Mouse (Mus musculus): ENCODE measurements around the gene Mast3. TPM values are rescaled to one million over a fixed set of nuclear protein-coding genes. Genes with fewer than 3 reads are reported as not detected.
A peak's percentile ranks its signal among the peaks of the same experiment; 100 is the strongest.

The Mast3 gene
- polyA plus RNA-seq, 1 experiment from 2014 or later = 13.5 TPM

DNA sequence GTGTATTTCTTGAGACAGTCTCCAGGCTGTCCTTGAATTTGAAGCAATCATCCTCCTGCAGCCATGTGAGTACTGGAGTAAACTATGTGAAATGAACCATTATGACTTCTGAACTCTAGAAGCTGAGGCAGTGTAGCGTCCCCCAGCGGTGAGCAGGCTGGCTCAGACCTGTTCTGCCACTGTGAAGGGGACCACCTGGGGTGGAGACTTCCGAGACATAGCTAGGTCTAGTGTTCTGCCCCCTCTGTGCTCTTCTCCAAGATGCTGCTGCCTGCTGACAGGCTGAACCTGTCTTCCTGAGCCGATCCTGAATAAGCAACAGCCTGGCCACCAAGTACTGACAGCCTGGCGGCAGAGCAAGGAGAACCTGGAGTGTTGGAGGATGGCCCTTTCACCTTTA lies 40.3 kb upstream of the Mast3 start:
- Histone ChIP-seq H3K9me3 (ENCODE audit: control insufficient read depth, low read length) (no peaks in the 10 kb centered on the region), H3K36me3 (ENCODE audit: control insufficient read depth, insufficient read depth, low read length) (no peaks in the 10 kb centered on the region), H3K4me3 (ENCODE audit: low read depth, low read length) (no peak overlapping the region), H3K4me1 (ENCODE audit: control insufficient read depth, insufficient read depth, low read length) (no peaks in the 10 kb centered on the region), H3K27me3 (replicated peaks; ENCODE audit: control insufficient read depth, insufficient read depth, low read length) (no peaks in the 10 kb centered on the region), H3K4me2 (ENCODE audit: low read depth, low read length) (no peak overlapping the region), H3K9ac (ENCODE audit: low read depth, low read length) (no peak overlapping the region), H3K27ac (replicated peaks; ENCODE audit: low read depth, low read length) (no peak overlapping the region)
- no peak for DNase-seq (ENCODE audit: low spot score)
- ATAC-seq (ENCODE audit: low read depth) = no peak
- 39% methylated on average over 5 of the region's 5 CpGs for WGBS

DNA sequence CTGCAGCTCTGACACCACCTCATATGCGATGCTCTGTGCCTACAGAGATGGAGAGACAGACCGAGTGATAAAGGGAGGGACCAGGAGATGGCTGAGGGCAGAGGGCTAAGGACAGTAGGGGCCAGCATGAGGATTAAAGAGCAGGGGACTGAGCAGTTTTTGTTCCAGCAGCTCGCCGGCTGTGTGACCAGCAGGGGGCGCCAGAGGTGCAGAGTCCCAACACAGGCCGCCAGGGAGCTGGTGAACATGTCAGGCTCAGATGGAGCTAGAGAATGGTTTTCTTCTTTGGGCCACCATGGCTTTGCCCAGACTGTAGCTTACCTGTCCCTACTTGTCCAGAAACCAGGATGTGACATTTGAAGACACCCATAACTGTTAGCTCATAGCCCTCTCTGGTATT lies 39.7 kb upstream of the Mast3 start:
- no peak overlapping the region for H3K27ac ChIP-seq (replicated peaks; ENCODE audit: low read depth, low read length)
- H3K36me3 ChIP-seq (ENCODE audit: control insufficient read depth, insufficient read depth, low read length) = no peaks in the 10 kb centered on the region
- no peaks in the 10 kb centered on the region for H3K9me3 ChIP-seq (ENCODE audit: control insufficient read depth, low read length)
- 0% methylated on average over 5 of the region's 6 CpGs for WGBS
- H3K9ac ChIP-seq (ENCODE audit: low read depth, low read length) = no peak overlapping the region
- DNase-seq (ENCODE audit: low spot score) (peak; percentile 89), ATAC-seq (ENCODE audit: low read depth) (no peak)
- no peaks in the 10 kb centered on the region for H3K27me3 ChIP-seq (replicated peaks; ENCODE audit: control insufficient read depth, insufficient read depth, low read length)
- H3K4me2 ChIP-seq (ENCODE audit: low read depth, low read length) = no peak overlapping the region
- H3K4me3 ChIP-seq (ENCODE audit: low read depth, low read length) = no peak overlapping the region
- H3K4me1 ChIP-seq (ENCODE audit: control insufficient read depth, insufficient read depth, low read length) = no peaks in the 10 kb centered on the region

DNA sequence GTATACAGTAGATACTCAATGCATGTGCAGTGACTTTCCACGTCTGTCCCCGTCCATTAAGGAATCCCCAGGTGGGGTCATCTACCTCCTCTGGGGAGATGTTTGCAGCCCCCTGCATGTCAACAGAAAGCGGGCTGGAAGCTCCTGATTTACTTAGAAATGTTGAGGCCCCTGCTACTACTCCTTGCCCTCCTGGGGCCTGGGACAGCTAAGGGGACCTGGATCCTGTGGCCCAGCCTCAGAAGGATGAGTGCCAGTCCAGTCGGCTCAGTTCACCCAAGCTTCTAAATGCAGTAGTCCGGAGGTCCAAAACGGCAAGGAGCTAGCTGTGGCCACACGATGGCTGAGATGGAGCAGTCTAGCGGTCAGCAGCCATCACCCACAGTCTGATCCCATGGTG lies 39.1 kb upstream of the Mast3 start:
- Histone ChIP-seq H3K27ac (replicated peaks; ENCODE audit: low read depth, low read length) (no peak overlapping the region), H3K4me3 (ENCODE audit: low read depth, low read length) (no peak overlapping the region), H3K27me3 (replicated peaks; ENCODE audit: control insufficient read depth, insufficient read depth, low read length) (no peaks in the 10 kb centered on the region), H3K36me3 (ENCODE audit: control insufficient read depth, insufficient read depth, low read length) (no peaks in the 10 kb centered on the region), H3K4me1 (ENCODE audit: control insufficient read depth, insufficient read depth, low read length) (no peaks in the 10 kb centered on the region), H3K9me3 (ENCODE audit: control insufficient read depth, low read length) (no peaks in the 10 kb centered on the region), H3K4me2 (ENCODE audit: low read depth, low read length) (no peak overlapping the region), H3K9ac (ENCODE audit: low read depth, low read length) (0 out of 2 replicates have a peak overlapping the region, but pooled peaks have one; percentile 21)
- WGBS = 89% methylated on average over 8 of the region's 8 CpGs
- DNase-seq (ENCODE audit: low spot score) (no peak), ATAC-seq (ENCODE audit: low read depth) (no peak)

DNA sequence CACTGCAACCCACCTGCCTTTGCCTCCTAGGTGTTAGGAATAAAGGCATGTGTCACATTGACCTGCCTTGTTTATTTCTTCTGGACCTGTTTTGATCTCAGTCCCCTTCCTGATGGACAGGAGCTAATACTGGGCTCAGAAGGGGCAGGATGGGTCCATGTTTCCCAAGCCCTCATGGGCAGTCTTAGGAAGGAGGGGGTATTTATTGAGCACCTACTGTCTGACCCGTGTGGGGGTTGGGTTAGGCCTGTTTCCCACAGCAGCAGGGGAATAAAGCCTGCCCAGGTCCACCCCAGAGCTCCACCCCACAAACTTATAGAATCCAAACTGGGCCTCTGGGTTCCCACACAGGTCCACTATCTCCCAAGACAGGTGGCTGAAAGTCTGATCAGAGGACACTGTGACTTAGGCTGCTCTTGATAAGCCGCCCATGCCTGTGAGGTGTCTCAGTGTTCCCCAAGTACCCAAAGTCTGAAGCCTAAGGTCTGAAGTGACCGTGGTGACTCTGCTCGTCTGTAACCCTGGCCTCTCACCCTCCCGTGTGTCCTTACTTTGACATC lies 38.4 kb upstream of the Mast3 start:
- H3K9me3 ChIP-seq (ENCODE audit: control insufficient read depth, low read length) = no peaks in the 10 kb centered on the region
- no peaks in the 10 kb centered on the region for H3K36me3 ChIP-seq (ENCODE audit: control insufficient read depth, insufficient read depth, low read length)
- H3K4me3 ChIP-seq (ENCODE audit: low read depth, low read length) = no peak overlapping the region
- no peak for ATAC-seq (ENCODE audit: low read depth)
- H3K27ac ChIP-seq (replicated peaks; ENCODE audit: low read depth, low read length) = no peak overlapping the region
- H3K4me1 ChIP-seq (ENCODE audit: control insufficient read depth, insufficient read depth, low read length) = no peaks in the 10 kb centered on the region
- H3K9ac ChIP-seq (ENCODE audit: low read depth, low read length) = no peak overlapping the region
- no peak for DNase-seq (ENCODE audit: low spot score)
- no peak overlapping the region for H3K4me2 ChIP-seq (ENCODE audit: low read depth, low read length)
- 76% methylated on average over 5 of the region's 5 CpGs for WGBS
- no peaks in the 10 kb centered on the region for H3K27me3 ChIP-seq (replicated peaks; ENCODE audit: control insufficient read depth, insufficient read depth, low read length)

DNA sequence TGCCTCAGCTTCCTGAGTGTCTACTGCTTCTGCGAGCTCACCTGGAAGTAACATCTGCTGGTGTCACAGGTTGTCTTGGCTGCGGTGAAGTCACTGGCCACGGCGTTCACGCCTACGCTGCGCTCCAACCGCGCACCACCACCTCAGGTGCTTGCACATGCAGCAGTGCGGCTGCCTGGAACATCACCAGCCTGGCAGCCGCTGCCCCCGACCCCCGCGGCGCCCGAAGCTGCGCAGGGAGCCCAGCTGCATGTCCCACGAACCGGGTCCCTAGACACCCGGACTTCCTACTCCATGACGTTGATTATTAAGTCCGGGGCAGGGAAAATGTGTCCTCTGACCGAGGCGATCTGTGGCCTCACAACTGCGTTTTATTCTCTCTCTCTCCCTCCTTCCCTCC lies 37.6 kb upstream of the Mast3 start:
- H3K9ac ChIP-seq (ENCODE audit: low read depth, low read length) = no peak overlapping the region
- no peak overlapping the region for H3K27ac ChIP-seq (replicated peaks; ENCODE audit: low read depth, low read length)
- no peaks in the 10 kb centered on the region for H3K27me3 ChIP-seq (replicated peaks; ENCODE audit: control insufficient read depth, insufficient read depth, low read length)
- H3K4me2 ChIP-seq (ENCODE audit: low read depth, low read length) = no peak overlapping the region
- no peak overlapping the region for H3K4me3 ChIP-seq (ENCODE audit: low read depth, low read length)
- no peak for ATAC-seq (ENCODE audit: low read depth)
- no peaks in the 10 kb centered on the region for H3K9me3 ChIP-seq (ENCODE audit: control insufficient read depth, low read length)
- no peak for DNase-seq (ENCODE audit: low spot score)
- no peaks in the 10 kb centered on the region for H3K36me3 ChIP-seq (ENCODE audit: control insufficient read depth, insufficient read depth, low read length)
- no peaks in the 10 kb centered on the region for H3K4me1 ChIP-seq (ENCODE audit: control insufficient read depth, insufficient read depth, low read length)
- 63% methylated on average over 25 of the region's 25 CpGs for WGBS

DNA sequence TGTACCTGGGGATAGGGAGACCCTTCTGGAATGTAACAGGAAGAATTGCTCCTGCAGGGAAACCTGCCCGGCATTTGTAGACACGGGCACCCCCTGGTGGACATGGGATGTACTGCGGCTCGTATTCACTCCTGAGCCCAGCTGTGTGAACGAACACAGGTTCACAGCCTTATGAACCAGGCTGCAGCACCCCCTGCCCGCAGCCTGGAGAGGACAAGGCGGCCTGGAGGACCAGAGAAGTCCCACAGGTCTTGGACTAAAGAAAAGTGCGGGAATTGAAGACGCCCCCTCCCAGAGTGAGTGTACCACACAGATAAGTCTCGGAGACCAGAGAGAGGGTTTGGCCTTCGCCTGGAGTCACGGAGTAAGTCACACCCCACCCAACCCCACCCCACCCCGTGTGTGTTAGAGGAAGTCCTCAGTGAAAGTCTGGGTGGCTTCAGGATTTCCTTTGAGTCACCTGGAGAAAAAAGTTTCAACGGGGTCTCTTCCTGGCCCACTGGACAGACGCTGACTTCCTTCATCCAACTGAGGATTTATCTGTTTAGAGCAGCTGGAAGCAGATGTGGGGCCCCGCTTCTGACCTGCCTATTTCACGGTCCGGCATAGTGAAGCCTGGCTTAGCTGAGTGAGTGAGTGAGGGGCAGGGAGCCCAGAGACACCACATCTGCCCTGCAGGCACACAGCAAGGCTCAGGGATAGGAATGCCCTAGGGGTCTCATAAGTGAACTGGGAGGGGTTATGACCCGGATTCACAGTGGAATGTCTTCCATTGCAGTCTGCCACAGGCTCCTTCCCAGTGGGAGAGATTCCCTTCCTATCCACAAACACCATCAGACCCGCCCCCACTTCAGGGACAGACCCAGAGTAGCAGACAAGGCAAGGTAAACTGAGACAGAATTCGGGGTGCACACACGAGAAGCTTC lies 36.6 kb upstream of the Mast3 start:
- Histone ChIP-seq H3K4me1 (ENCODE audit: control insufficient read depth, insufficient read depth, low read length) (no peaks in the 10 kb centered on the region), H3K36me3 (ENCODE audit: control insufficient read depth, insufficient read depth, low read length) (no peaks in the 10 kb centered on the region), H3K27ac (replicated peaks; ENCODE audit: low read depth, low read length) (no peak overlapping the region), H3K9ac (ENCODE audit: low read depth, low read length) (no peak overlapping the region), H3K9me3 (ENCODE audit: control insufficient read depth, low read length) (no peaks in the 10 kb centered on the region), H3K4me2 (ENCODE audit: low read depth, low read length) (no peak overlapping the region), H3K27me3 (replicated peaks; ENCODE audit: control insufficient read depth, insufficient read depth, low read length) (no peaks in the 10 kb centered on the region), H3K4me3 (ENCODE audit: low read depth, low read length) (no peak overlapping the region)
- DNase-seq (ENCODE audit: low spot score) (peak; percentile 82), ATAC-seq (ENCODE audit: low read depth) (no peak)
- 29% methylated on average over 22 of the region's 22 CpGs for WGBS

DNA sequence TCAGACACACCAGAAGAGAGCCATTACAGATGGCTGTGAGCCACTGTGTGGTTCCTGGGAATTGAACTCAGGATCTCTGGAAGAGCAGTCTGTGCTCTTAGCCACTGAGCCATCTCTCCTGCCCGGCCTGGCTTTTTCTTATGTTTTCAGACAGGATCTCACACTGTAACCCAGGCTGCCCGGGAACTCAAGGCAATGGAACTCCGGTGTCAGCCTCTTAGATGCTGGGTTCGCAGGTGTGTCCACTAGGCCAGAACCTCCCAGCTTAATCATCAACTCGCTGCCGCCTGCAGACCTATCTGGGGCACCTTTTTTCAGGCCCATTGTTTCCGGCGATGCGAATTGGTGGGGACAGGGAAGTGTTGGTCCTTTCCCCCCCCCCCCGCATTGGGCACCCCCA lies 35.7 kb upstream of the Mast3 start:
- 63% methylated on average over 10 of the region's 10 CpGs for WGBS
- H3K9me3 ChIP-seq (ENCODE audit: control insufficient read depth, low read length) = no peaks in the 10 kb centered on the region

DNA sequence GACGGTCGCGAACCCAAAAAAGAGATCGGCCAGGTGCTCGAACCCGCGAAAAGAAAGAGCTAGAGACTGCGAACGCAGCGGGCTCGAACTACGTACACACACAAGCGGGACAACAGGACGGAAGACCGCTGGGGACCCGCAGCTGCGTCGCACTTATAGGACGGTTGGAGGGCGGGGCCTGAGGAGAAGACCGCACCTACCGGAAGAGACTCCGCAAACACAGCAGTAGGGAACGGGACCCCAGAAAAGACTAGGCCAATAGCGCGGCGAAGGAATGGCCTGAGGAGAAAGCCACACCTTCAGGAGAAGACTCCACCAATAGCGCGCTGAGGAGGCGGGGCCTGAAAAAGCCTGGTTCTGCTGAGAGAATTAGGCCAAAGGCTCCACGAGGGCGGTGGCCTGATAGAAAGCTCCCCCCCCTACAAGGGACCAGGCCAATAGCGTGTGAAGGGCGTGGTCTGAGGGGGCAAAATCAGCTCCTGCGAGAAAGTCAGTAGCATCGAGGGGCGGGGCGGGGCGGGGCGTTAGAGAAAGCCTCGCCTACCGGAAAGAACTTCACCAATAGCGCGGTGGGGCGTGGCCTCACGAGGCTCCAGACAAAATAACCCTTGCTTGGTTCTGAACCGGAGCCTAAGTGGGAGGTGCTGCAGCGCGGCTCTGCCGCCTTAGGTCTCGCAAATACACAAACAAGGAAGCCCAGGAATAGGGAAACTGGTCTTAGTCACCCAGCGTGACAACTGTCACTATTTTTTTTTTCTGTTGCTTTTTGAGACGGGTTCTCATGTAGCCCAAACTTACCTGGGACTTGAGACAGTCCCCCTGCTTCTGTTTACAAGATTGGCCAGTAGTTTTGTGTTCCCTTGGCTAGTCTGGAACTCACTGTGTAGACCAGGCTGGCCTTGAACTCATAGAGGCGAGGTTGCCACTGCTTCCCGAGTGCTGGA lies 34.8 kb upstream of the Mast3 start, which contains the start of gene Arrdc2:
TSS of gene Arrdc2 (minus strand) at position 313 of the 944 bp plus-strand sequence.
- ATAC-seq (ENCODE audit: low read depth) = peak; percentile 98
- Histone ChIP-seq H3K4me3 (ENCODE audit: low read depth, low read length) (peak within 1 kb of the TSS; percentile 64), H3K27me3 (replicated peaks; ENCODE audit: control insufficient read depth, insufficient read depth, low read length) (no peaks in the 10 kb centered on the region), H3K4me1 (ENCODE audit: control insufficient read depth, insufficient read depth, low read length) (no peaks in the 10 kb centered on the region), H3K9me3 (ENCODE audit: control insufficient read depth, low read length) (no peaks in the 10 kb centered on the region), H3K4me2 (ENCODE audit: low read depth, low read length) (peak within 1 kb of the TSS; percentile 83), H3K9ac (ENCODE audit: low read depth, low read length) (peak within 1 kb of the TSS; percentile 82), H3K36me3 (ENCODE audit: control insufficient read depth, insufficient read depth, low read length) (0 out of 2 replicates have a peak, but pooled peaks cover 9% of the 10 kb centered on the region), H3K27ac (replicated peaks; ENCODE audit: low read depth, low read length) (peak within 1 kb of the TSS; percentile 71)
- DNase-seq (ENCODE audit: low spot score) = peak; percentile 100
- 2% methylated on average over 55 of the region's 55 CpGs for WGBS

More for the DNA sequence above, 35.7 kb upstream of the Mast3 start:
- Histone ChIP-seq H3K27ac (replicated peaks; ENCODE audit: low read depth, low read length) (peak overlapping the region; percentile 67; the same call in 1 of the 2 replicates), H3K4me2 (ENCODE audit: low read depth, low read length) (no peak overlapping the region), H3K36me3 (ENCODE audit: control insufficient read depth, insufficient read depth, low read length) (0 out of 2 replicates have a peak, but pooled peaks cover 5% of the 10 kb centered on the region), H3K9ac (ENCODE audit: low read depth, low read length) (no peak overlapping the region), H3K27me3 (replicated peaks; ENCODE audit: control insufficient read depth, insufficient read depth, low read length) (no peaks in the 10 kb centered on the region), H3K4me3 (ENCODE audit: low read depth, low read length) (no peak overlapping the region), H3K4me1 (ENCODE audit: control insufficient read depth, insufficient read depth, low read length) (no peaks in the 10 kb centered on the region)
- no peak for DNase-seq (ENCODE audit: low spot score)
- no peak for ATAC-seq (ENCODE audit: low read depth)

Data from embryonic facial prominence, embryonic 14.5 days (tissue).